Mouse (Mus musculus): Measurements from ENCODE around the gene Lrp3.
A peak's percentile ranks its signal among the peaks of the same experiment; 100 is the strongest.

Lrp3 gene

DNA sequence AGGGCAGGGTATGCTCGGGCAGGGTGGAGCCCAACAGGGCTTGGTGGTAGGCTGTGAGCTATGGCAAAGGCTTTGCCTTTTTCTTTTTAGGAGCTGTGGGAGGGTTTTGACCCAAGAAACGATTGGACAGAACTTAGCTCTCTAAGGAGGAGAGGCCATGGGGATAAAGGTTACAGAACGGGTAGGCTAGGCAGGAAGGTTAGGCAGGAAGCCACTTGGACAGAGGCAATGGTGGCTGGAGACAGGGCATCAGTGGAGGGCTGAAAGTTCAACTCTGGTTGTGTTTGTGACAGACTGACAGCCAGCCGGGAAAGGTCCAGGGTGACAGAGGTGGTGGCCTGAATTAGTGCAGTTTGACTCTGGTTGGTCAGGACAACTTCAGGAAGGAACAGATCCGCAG is 25.6 kb downstream of the Lrp3 start:
- no peak for DNase-seq (ENCODE audit: low read depth, low spot score)

DNA sequence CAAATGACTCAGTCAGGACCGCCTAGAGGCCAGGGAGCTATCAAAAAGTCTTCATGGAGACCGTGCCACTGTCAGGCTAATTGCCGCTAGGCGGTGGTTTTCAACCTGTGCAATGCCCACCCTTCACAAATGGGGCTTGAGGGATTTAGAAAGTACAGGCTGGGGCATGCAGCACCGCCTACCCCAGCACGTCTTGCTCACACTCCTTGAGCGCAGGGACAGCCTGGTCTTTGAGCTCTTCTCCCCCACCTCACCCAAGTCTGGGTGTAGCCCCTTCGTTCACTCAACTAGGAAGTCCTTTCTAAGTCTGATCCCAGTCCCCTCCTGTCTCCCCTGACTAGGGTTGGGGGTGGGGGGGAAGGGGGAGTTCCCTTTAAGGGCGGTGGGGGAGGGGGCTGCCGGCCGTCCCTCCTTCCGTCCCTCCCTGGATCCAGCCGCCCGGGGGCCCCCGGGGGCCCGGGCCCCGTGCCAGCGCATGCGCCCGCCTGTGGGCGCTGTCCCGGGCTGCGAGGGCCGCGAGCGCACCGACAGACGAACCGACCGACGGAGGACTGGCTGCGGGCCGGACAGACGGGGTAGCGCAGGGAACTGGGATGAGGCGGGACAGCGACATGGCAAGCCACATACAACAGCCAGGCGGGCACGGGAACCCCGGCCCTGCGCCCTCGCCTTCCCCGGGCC is 29.3 kb downstream of the Lrp3 start, which contains the start of gene Slc7a10:
TSS of gene Slc7a10 (plus strand) at position 497 of the 681 bp plus-strand sequence.
- DNase-seq (ENCODE audit: low read depth, low spot score), result peak; percentile 30

DNA sequence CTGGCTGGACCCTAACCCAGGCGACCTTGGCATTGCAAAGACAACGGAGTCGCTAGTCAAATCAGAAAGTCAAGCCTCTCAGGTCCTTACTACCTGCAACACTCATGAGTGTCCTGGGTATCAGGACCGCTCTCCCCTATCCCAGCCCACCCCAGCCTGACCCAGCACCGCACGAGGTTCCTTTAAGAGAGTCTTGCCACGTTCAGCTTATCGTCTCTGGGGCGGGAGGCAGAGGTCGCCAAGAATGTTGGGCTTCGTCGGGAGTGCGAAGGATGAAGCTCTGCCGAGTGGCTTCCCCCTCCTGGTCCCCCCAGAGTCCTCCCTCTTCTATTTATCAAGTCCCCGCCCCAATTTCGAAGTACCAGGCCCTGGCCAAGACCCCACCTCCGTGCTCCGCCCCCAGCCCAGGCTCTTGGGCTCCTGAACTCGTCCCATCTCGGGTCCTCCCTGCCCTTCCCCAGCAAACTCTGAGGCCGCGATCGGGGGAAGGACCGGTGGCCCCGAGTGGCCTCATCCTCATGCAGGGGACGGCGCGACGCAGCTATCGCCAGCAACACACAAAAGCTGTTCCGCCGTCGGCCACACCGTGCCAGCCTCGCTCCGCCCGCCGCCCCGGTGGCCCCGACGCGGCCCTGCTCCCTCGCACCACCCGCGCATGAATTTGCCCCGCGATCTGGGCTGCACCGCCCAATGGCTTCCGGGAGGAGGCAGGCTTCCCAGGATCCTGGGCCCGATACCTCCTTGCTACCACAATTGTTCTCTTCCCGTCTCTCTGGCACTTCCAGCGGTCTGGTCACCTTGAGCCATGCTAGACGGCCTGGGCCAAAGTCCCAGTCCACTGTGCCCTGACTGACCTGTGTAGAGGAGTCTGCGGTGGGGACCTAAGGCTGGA is 30.2 kb downstream of the Lrp3 start:
- DNase-seq (ENCODE audit: low read depth, low spot score), result peak; percentile 71

DNA sequence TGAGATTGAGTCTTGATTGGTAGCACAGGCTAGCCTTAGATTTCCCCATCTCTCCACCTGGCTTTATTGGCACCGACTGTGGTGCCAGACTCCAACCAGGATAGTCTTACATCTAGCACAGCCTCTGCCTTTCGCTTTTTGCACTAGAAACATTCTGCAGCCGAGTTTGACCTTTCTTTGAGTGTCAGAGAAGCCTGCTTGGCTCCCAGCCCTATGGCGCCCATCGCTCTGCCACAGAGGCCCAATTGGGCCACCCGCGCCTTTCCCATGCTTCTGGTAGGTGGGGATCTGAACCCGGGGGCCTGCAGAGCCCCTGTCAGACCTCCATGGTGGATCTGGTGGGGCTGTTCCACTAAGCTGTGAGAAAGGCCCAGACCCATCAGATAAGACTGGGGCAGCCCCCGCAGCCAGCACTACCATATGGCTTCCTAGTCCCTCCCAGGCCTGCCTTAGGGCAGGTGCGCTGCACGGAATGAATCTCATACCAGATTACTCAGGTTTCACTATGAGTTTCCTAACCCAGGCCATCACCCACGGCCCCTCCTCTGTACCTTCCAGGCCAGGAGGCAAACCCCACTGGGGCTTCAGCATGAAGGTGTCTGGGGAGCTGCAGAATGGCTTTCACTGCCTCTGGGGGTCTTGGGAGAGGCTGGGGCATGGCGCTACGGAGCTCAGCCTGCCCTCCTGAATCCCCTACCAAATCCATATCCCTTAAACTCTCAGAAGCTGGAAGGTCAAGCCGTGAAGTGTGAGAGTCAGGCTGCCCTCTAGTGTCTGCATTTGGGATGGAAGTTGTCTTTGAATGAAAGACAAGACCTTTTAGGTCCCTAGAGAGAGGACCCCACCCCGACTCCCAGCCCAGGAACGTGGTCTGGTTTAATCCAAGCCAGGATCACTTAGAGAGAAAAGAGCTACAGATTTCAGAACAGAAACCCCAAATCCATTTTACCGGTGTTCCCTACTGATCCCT is 38.6 kb downstream of the Lrp3 start:
- DNase-seq (ENCODE audit: low read depth, low spot score), result peak; percentile 88

DNA sequence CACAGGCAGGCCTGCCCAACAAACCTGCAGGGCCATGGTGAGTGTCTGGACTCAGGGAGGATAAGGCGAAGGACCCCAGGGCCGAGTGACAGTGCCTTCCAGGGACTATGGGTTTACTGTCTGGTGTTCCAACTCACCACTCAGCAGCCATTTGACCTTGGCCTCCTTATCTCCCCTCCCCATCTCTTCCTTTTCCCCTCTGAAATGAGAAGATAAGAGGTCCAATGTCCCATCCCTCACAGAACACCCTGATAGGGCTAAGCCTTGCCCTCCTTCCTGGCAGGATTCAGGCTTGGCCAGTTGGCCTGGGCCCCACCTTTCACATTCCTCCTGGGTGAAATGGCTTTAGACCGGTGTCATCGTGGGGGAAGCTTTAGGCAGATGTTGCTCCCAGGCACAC is 39.8 kb downstream of the Lrp3 start:
- DNase-seq (ENCODE audit: low read depth, low spot score), result no peak

DNA sequence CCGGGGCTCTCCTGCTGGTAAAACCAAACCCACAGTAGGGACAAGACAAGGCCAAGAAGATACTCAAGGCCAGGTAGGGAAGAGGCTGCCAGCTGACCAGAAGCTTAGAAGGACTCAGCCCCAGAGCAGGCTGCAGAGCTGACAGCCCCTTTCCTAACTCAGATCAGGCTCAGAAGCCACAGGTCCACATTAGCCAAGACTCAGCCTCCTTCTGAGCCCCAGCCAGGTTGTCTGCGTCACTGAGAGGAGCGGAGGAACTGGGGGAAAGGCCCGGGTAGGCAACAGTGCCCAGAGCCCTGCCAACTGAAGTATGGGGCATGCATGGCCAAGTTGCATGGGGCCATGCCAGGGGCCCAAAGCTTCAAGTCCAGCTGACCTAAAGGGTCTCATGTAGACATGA is 42.8 kb downstream of the Lrp3 start:
- no peak for DNase-seq (ENCODE audit: low read depth, low spot score)

DNA sequence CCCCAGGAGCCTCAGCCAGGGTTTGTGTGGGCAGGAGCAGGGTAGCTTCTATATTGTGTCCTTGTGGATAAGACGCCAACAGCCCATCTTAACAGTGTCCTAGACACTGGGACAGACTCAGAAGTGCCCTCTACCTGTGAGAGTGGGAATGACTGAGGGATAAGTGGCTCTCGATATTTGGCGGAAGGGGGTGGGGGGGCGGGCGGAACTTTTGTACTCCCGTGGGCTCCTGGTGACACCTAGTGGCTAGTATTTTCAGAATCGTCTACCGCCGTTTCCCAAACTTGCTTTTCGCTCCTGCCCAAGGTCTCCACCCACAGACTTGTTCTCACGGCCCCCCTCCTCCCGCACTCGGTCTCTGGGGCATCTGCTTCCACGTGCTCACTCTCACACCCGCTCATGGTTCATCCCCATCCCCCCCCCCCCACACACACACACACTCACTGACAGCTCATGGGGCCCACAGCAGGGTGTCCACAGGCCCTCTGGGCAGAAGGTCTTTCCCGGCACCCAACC is 43.4 kb downstream of the Lrp3 start:
- peak; percentile 97 for DNase-seq (ENCODE audit: low read depth, low spot score)

DNA sequence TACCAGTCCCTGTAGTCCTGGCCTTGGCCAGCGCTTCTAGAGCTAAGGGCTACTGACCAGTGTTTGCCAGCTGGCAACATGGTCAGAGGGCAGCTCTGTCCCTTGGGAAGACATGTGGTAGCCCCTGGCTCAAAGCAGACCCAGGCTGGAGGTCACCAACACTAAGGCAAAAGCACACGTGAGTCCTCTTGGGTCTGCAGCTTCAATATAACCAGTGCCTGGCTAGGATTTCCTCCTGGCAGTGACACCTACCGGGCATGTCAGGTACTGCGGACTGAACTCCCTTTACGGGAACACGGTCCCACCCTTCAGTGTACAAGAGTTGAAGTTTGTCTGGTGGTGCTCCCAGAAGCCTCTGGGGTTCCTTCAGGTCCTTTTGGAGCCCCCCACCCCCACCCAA is 46.0 kb downstream of the Lrp3 start:
- DNase-seq (ENCODE audit: low read depth, low spot score), result peak; percentile 90

DNA sequence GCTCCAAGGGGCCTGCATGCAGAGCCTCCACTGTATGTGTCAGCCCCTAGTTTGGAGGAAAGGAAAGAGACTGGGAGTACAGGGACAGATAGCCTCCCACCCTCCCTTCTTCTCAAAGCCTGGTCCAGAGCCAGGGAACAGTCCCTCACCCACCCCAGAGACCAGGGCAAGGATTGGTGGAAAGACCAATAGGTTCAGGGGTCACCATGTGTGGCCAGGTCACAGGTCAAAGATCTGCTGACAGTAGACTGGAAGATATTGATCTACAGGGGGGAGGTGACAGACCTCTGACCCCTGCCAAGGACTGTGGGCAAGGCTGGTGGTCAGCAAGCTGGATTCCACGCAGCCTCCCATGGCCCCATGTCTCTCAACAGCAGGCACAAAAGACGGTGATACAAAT is 47.4 kb downstream of the Lrp3 start:
- DNase-seq (ENCODE audit: low read depth, low spot score), result no peak

DNA sequence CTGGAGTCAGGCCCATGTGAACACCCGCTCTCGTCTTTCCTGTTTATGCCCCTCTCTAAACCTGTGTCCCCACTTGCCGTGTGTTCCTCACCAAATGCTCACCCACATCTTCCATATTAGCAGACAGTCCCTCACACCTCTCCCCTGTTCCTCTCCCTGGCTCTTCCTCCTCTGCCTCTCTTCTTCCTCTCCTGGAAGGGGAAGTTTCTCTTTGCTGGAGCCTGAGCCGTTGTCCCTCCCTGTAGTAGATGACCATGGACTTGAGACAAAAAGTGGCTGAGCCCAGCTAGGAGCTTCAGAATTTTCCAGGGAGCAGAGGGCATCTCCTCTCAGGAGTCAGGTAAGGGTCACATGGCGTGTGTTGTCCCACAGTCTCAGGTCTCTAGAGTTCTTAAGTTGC is 48.3 kb downstream of the Lrp3 start:
- DNase-seq (ENCODE audit: low read depth, low spot score), result no peak

DNA sequence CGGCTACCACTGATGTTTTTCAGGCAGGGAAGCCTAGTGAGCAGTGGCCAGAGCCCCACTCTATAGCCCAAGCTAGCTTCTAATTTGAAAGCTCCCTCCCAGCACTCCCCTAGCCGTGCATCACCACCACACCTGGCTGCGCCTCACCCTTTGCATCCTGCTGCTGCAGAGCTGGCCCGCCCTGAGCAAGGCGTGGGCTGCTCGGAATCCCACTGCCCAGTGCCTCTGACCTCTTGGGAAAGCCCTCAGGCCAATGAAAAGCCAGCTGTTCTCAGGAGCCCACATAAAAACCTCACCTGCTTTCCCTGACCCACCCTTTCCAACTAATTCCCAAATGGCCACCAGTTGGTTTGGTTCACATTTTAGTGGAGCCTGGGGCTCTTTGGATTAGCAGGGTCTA is 51.2 kb downstream of the Lrp3 start:
- no peak for DNase-seq (ENCODE audit: low read depth, low spot score)

DNA sequence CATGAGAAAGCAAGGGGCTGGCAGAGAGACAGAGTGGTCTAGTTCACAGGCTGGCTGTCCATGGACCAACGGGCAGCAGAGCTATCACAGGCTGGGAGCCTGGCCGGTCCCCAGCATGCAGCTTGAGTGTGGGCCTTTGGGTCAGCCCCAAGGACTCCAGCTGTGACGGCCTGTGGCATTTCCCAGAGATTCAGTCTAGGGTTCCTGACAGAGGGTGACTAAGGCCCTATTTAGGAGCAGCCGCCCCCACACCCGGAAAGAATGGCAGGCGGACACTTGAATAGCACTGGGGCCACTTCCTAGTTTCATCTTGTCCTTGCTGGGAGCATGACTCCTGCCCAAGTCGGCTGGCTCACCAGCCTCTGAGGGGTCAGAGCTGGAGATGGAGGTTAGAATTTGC is 51.7 kb downstream of the Lrp3 start:
- DNase-seq (ENCODE audit: low read depth, low spot score), result no peak

DNA sequence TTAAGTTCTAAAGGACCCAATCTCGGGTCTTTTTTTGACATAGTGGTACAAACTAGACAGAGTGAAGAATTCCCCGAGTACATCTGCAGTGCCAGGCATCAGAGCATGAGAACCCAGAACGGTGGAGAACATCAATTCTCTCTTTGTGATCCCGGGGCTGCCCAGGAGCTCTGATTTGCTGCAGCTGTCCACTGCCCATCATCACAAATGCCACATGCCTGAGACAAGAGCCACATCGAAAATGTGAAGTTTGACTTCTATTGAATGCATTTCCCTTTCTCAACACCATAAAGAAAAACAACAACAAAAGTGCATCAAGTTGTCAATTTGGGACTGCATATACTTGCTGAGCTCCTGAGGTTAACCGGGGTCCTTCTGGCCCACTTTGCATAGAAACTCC is 52.9 kb downstream of the Lrp3 start:
- no peak for DNase-seq (ENCODE audit: low read depth, low spot score)

DNA sequence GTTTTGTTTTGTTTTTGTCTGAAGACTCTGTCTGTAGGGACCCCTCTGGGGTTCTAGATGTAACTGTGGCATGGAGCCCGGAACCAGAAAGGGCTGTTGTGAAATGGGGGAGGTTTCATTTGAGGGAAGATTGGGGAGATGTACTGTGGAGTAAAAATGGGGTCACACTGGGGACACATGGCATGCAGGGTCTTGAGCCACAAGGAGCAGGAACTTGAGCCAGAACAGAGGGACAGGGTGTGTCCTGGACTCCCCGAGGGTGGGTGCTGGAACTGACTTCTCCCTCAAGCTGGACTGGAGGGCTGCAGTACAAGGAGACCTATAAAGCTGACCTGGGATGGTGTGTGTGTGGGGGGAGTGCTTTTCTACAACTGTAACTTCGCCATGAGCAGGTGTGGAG is 57.8 kb downstream of the Lrp3 start:
- DNase-seq (ENCODE audit: low read depth, low spot score), result no peak

DNA sequence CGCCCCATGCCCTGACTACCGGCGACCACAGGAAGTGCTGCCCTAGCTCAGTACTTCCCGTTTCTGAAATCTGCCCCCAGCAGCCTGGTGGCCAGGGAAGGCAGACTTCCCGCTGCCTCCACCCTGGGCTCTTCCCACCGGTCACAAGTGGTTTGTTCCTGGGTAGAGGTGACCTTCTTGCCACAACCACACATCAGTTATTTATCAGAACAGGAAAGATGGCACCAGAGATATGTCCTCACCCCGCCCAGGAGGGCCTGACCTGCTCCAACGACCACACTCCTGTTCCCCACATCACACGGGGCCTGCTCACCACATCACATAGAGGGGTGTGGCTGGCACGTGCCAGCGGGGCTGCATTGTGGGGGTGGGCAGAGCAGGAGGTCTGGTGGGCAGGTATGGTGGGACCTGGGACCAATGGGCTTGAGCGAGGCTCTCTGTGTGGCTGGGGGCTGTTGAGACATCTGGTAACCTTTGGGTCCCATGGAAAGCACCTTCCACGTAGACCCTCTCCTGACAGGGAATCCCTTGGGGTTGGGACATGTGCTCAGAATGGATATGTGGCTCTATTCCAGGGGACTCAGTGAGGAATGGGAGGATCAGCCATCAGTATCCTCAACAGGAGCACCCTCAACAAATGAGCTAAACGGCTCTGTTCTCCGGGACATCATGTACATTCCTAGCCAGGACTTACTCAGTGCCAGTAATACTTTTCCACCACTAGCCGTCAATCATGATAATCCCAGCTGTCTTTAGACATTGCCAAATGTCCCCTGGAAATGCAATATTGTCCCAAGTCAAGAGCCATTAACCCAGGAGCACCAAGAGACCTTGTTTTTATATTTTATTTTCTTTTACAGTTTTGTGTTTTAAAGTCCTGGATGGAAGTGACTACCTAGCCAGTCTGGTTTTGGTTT is 58.5 kb downstream of the Lrp3 start:
- no peak for DNase-seq (ENCODE audit: low read depth, low spot score)

DNA sequence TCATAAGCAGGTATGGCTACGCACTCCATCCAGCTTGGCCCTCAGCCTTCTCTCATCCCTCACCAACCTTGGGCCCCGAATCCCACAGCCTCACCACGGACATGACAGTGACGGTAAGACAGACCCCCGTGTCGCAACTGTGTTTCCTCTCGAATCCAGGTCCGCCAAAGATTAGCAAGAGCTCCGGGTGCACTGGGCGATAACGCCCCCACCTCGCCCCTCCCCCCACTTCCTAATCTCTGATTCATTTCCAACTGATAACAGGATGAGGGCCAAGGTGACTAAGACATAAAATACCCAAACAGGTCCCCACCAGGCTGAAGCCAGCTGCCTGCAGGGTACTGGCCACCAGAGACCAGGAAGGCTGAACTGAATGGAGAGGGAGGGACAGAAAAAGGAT is 60.8 kb downstream of the Lrp3 start:
- no peak for DNase-seq (ENCODE audit: low read depth, low spot score)

DNA sequence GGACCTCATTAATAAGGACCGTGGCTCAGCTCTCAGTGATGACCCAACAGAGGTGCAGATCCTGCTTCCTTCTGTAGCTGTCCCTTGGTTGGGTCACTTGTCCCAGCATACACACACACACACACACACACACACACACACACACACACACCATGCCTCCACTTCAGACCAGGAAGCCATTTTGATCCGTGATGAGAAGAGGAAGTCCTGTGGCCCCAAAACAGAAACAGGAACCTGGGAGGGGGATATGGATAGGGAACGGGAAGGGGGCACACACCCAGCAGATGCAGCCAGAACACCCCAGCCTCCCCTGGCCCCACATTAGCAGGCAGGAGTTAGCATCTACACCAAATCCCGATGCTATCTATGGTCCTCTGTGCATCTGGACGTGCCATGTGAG is 64.4 kb downstream of the Lrp3 start:
- DNase-seq (ENCODE audit: low read depth, low spot score), result no peak
